Mouse (Mus musculus): ENCODE data around the gene Garem2. TPM values are rescaled to one million over a fixed set of nuclear protein-coding genes. Genes with fewer than 3 reads are reported as not detected.

Gene Garem2
- polyA plus RNA-seq, 1 experiment from 2014 or later, result 0.19 TPM

- ATAC-seq (ENCODE audit: insufficient number of reproducible peaks, insufficient read depth, low FRiP score, low read depth), result no peak
- Histone ChIP-seq H3K27me3 (ENCODE audit: control insufficient read depth, insufficient read depth, low read length) (no peaks in the 10 kb centered on the region), H3K36me3 (ENCODE audit: control insufficient read depth, insufficient read depth, low read length) (peaks cover 3% of the 10 kb centered on the region; the same call in 1 of the 2 replicates), H3K9me3 (ENCODE audit: control insufficient read depth, low read depth, low read length) (no peaks in the 10 kb centered on the region), H3K27ac (ENCODE audit: low read length) (no peak overlapping the region), H3K9ac (replicated peaks; ENCODE audit: low read depth, low read length) (no peak overlapping the region), H3K4me3 (ENCODE audit: low read depth, low read length) (no peak overlapping the region), H3K4me1 (ENCODE audit: control insufficient read depth, insufficient read depth, low read length) (no peaks in the 10 kb centered on the region), H3K4me2 (replicated peaks; ENCODE audit: low read depth, low read length) (no peak overlapping the region)
- 87% methylated on average over 6 of the region's 6 CpGs for WGBS
Measured at GRCm38 (mm10) chr5:30162339-30162738, 57.4 kb downstream of the Garem2 start.

- H3K4me2 ChIP-seq (replicated peaks; ENCODE audit: low read depth, low read length), result no peak overlapping the region
- WGBS, result 80% methylated on average over 5 of the region's 5 CpGs
- no peak overlapping the region for H3K27ac ChIP-seq (ENCODE audit: low read length)
- H3K36me3 ChIP-seq (ENCODE audit: control insufficient read depth, insufficient read depth, low read length), result peaks cover 9% of the 10 kb centered on the region; the same call in 1 of the 2 replicates
- no peak overlapping the region for H3K4me3 ChIP-seq (ENCODE audit: low read depth, low read length)
- no peak for ATAC-seq (ENCODE audit: insufficient number of reproducible peaks, insufficient read depth, low FRiP score, low read depth)
- H3K27me3 ChIP-seq (ENCODE audit: control insufficient read depth, insufficient read depth, low read length), result no peaks in the 10 kb centered on the region
- no peaks in the 10 kb centered on the region for H3K4me1 ChIP-seq (ENCODE audit: control insufficient read depth, insufficient read depth, low read length)
- H3K9ac ChIP-seq (replicated peaks; ENCODE audit: low read depth, low read length), result no peak overlapping the region
- no peaks in the 10 kb centered on the region for H3K9me3 ChIP-seq (ENCODE audit: control insufficient read depth, low read depth, low read length)
Measured at GRCm38 (mm10) chr5:30165234-30165946, 60.4 kb downstream of the Garem2 start.

Other genes starting within 250 kb of the Garem2 start
- not detected in 2 replicates for gene Il6, start 92.0 kb upstream of the Garem2 start, polyA plus RNA-seq (2014; fragmentation: Nextera tagmentation; extraction: Ambion mirVana)
- gene Tyms, start 31.5 kb upstream of the Garem2 start, polyA plus RNA-seq (2014; fragmentation: Nextera tagmentation; extraction: Ambion mirVana), result 259 and 272 TPM in 2 replicates
- not detected in 2 replicates for gene 3110082J24Rik, start 925 bp downstream of the Garem2 start, polyA plus RNA-seq (2014; fragmentation: Nextera tagmentation; extraction: Ambion mirVana)
- gene Hadha, start 50.0 kb downstream of the Garem2 start, polyA plus RNA-seq (2014; fragmentation: Nextera tagmentation; extraction: Ambion mirVana), result 116 and 118 TPM in 2 replicates
- gene Hadhb, start 50.1 kb downstream of the Garem2 start, polyA plus RNA-seq (2014; fragmentation: Nextera tagmentation; extraction: Ambion mirVana), result 134 and 164 TPM in 2 replicates
- gene Adgrf3, start 100.6 kb downstream of the Garem2 start, polyA plus RNA-seq (2014; fragmentation: Nextera tagmentation; extraction: Ambion mirVana), result 0.59 and 0.81 TPM in 2 replicates
- gene Selenoi, start 127.4 kb downstream of the Garem2 start, polyA plus RNA-seq (2014; fragmentation: Nextera tagmentation; extraction: Ambion mirVana), result 23.9 and 24.4 TPM in 2 replicates
- 0.60 and 0.64 TPM in 2 replicates for gene Drc1, start 176.2 kb downstream of the Garem2 start, polyA plus RNA-seq (2014; fragmentation: Nextera tagmentation; extraction: Ambion mirVana)

Data from stomach, embryonic 14.5 days (tissue).